Mouse (Mus musculus) CH12.LX (cell line): ENCODE data around the gene Prdm5. TPM values are rescaled to one million over a fixed set of nuclear protein-coding genes. Genes with fewer than 3 reads are reported as not detected.

Source experiments
- DNase-seq: peaks from one replicate; pipeline ENCODE4 v3.0.0-alpha.2; 2013; ENCODE audit errors: extremely low read depth
- H3K27ac ChIP-seq: 2 replicates; pipeline ENCODE4 v1.5.1; 2012; ENCODE audit warnings: low read depth, mild to moderate bottlenecking, control low read depth, moderate library complexity; ENCODE audit not compliant: insufficient read depth
- H3K27me3 ChIP-seq: replicated peaks from 2 replicates; pipeline ENCODE3; 2012; ENCODE audit warnings: inconsistent platforms
- H3K36me3 ChIP-seq, 2 experiments: replicated peaks in 1 of 2; 2 replicates each; pipeline versions ENCODE3 to v1.6.1; 2012; ENCODE audit warnings: inconsistent platforms in 1 of 2, low read length in 1 of 2, mild to moderate bottlenecking in 1 of 2, mixed read lengths in 1 of 2, moderate library complexity in 1 of 2; ENCODE audit not compliant: control insufficient read depth in 1 of 2, insufficient read depth in 1 of 2
- H3K4me1 ChIP-seq, 2 experiments: 2 replicates each; pipeline ENCODE4 v1.6.1; 2012; ENCODE audit warnings: inconsistent platforms in 1 of 2, moderate library complexity in 1 of 2; ENCODE audit not compliant: insufficient read depth in 2 of 2, control insufficient read depth in 1 of 2
- H3K4me2 ChIP-seq: 2 replicates; pipeline ENCODE4 v1.6.1; 2012; ENCODE audit warnings: low read depth, mild to moderate bottlenecking, control low read depth; ENCODE audit not compliant: poor library complexity, insufficient read depth, severe bottlenecking
- H3K4me3 ChIP-seq, 3 experiments: fragments of 150-350 bp in 1 of 3; sonication (generic) in 1 of 3; replicated peaks in 1 of 3; 2 replicates each; pipeline versions ENCODE3 to v1.5.1; 2011 to 2012; ENCODE audit warnings: low read depth in 2 of 3, low read length in 2 of 3, mild to moderate bottlenecking in 2 of 3, moderate library complexity in 2 of 3, control low read depth in 1 of 3, improper control_type of control experiment in 1 of 3, inconsistent platforms in 1 of 3, mixed read lengths in 1 of 3; ENCODE audit not compliant: poor library complexity in 1 of 3
- H3K79me2 ChIP-seq: replicated peaks from 2 replicates; pipeline ENCODE4 v1.6.1; 2012; ENCODE audit warnings: mild to moderate bottlenecking, moderate library complexity; ENCODE audit not compliant: control insufficient read depth, poor library complexity, insufficient read depth, severe bottlenecking; ENCODE audit errors: extremely low read depth
- H3K9ac ChIP-seq: 2 replicates; pipeline ENCODE4 v1.6.1; 2012; ENCODE audit warnings: low read depth, mild to moderate bottlenecking, control low read depth, moderate library complexity; ENCODE audit not compliant: insufficient read depth
- H3K9me3 ChIP-seq: replicated peaks from 2 replicates; pipeline ENCODE3; 2012; ENCODE audit warnings: low read length, inconsistent platforms, mixed read lengths
- BHLHE40 ChIP-seq: IDR thresholded peaks from 2 replicates; pipeline ENCODE4 v1.6.1; 2011; ENCODE audit warnings: mild to moderate bottlenecking, low read depth, low read length, improper control_type of control experiment
- CHD2 ChIP-seq: IDR thresholded peaks from 2 replicates; pipeline ENCODE4 v1.6.1; 2011; ENCODE audit warnings: low read length, improper control_type of control experiment
- CTCF ChIP-seq, 2 experiments: IDR thresholded peaks in 1 of 2; conservative IDR thresholded peaks in 1 of 2; 2 replicates each; pipeline ENCODE4 v1.5.1; 2011 to 2012; ENCODE audit warnings: low read depth in 2 of 2, low read length in 2 of 2, improper control_type of control experiment in 1 of 2, inconsistent platforms in 1 of 2, mild to moderate bottlenecking in 1 of 2, moderate library complexity in 1 of 2
- EP300 ChIP-seq: IDR thresholded peaks from 2 replicates; pipeline ENCODE4 v1.6.1; 2011; ENCODE audit warnings: low read length, improper control_type of control experiment
- ETS1 ChIP-seq: conservative IDR thresholded peaks from 2 replicates; pipeline ENCODE4 v1.6.1; 2012; ENCODE audit warnings: low read depth, mild to moderate bottlenecking, inconsistent platforms, low read length, improper control_type of control experiment, moderate library complexity
- HCFC1 ChIP-seq: IDR thresholded peaks from 2 replicates; pipeline ENCODE4 v1.6.1; 2012; ENCODE audit warnings: low read depth, mild to moderate bottlenecking, inconsistent platforms, low read length, improper control_type of control experiment
- JUND ChIP-seq: conservative IDR thresholded peaks from 2 replicates; pipeline ENCODE4 v1.6.1; 2011; ENCODE audit warnings: low read depth, low read length, improper control_type of control experiment
- KAT2A ChIP-seq: IDR thresholded peaks from 2 replicates; pipeline ENCODE4 v1.6.1; 2012; ENCODE audit warnings: low read length, improper control_type of control experiment, inconsistent platforms; ENCODE audit not compliant: insufficient replicate concordance
- MAX ChIP-seq: IDR thresholded peaks from 2 replicates; pipeline ENCODE4 v1.6.1; 2011; ENCODE audit warnings: low read length, improper control_type of control experiment
- NRF1 ChIP-seq: IDR thresholded peaks from 2 replicates; pipeline ENCODE4 v1.6.1; 2014; ENCODE audit warnings: low read depth, mild to moderate bottlenecking, inconsistent platforms, low read length, improper control_type of control experiment, moderate library complexity
- PAX5 ChIP-seq: IDR thresholded peaks from 2 replicates; pipeline ENCODE4 v1.6.1; 2012; ENCODE audit warnings: low read length, inconsistent platforms, mixed read lengths
- POLR2A ChIP-seq: IDR thresholded peaks from 2 replicates; pipeline ENCODE4 v1.6.1; 2011; ENCODE audit warnings: low read depth, mild to moderate bottlenecking, improper control_type of control experiment, low read length
- POLR2AphosphoS2 ChIP-seq: IDR thresholded peaks from 2 replicates; pipeline ENCODE4 v1.6.1; 2011; ENCODE audit warnings: low read depth, low read length, improper control_type of control experiment
- RAD21 ChIP-seq: IDR thresholded peaks from 2 replicates; pipeline ENCODE4 v1.6.1; 2011; ENCODE audit warnings: low read depth, mild to moderate bottlenecking, low read length, improper control_type of control experiment, moderate library complexity
- RCOR1 ChIP-seq: conservative IDR thresholded peaks from 2 replicates; pipeline ENCODE4 v1.6.1; 2012; ENCODE audit warnings: low read depth, mild to moderate bottlenecking, inconsistent platforms, low read length, improper control_type of control experiment
- TBP ChIP-seq: conservative IDR thresholded peaks from 2 replicates; pipeline ENCODE4 v1.6.1; 2011; ENCODE audit warnings: low read depth, low read length, improper control_type of control experiment
- TCF12 ChIP-seq: IDR thresholded peaks from 2 replicates; pipeline ENCODE4 v1.6.1; 2014; ENCODE audit warnings: low read depth, mild to moderate bottlenecking, inconsistent platforms, low read length, improper control_type of control experiment
- USF2 ChIP-seq: conservative IDR thresholded peaks from 2 replicates; pipeline ENCODE4 v1.6.1; 2011; ENCODE audit warnings: low read depth, low read length, improper control_type of control experiment
- ZNF384 ChIP-seq: IDR thresholded peaks from 2 replicates; pipeline ENCODE4 v1.6.1; 2012; ENCODE audit warnings: low read depth, low read length, improper control_type of control experiment, inconsistent platforms
- dilution Hi-C: fragments of 300-500 bp; cut with MboI; formaldehyde crosslinking; loops from 2 replicates; pipeline ENCODE4 v1.14.3; 2020; ENCODE audit warnings: low sequenced_read_pairs; ENCODE audit not compliant: extremely low pct_unique_long_range_greater_than_20kb, extremely low pct_ligation_motif_present
- in situ Hi-C: fragments of 300-500 bp; cut with MboI; formaldehyde crosslinking; loops from 3 replicates; pipeline ENCODE4 v1.14.3; 2019; ENCODE audit warnings: low sequenced_read_pairs, low pct_ligation_motif_present, low pct_unique_long_range_greater_than_20kb, mixed read lengths
- polyA plus RNA-seq: library from polyadenylated mRNA; unstranded; fragments of >175 nt; gene quantifications from 2 replicates; pipeline ENCODE4 v1.2.1, GENCODE M21; 2012; ENCODE audit warnings: low read depth; ENCODE audit not compliant: insufficient read length
- total RNA-seq, 2 experiments: library from RNA; depleted of rRNA; stranded (reverse); fragments of 300-350 nt in 1 of 2; fragments of >200 nt in 1 of 2; gene quantifications; 2 replicates each; pipeline ENCODE4 v1.2.3; 2012 to 2014

Gene Prdm5
- total and polyA plus RNA-seq, 3 experiments: not detected

- Histone ChIP-seq H3K4me1 (no peaks in the 10 kb centered on the region), H3K4me3 (no peak overlapping the region), H3K4me2 (no peak overlapping the region), H3K36me3 (no peaks in the 10 kb centered on the region), H3K27ac (no peak overlapping the region), H3K27me3 (no peaks in the 10 kb centered on the region)
- no peak for DNase-seq
- dilution Hi-C loops: no loop called here
- no peak for TF ChIP-seq PAX5
- TF ChIP-seq TBP: no peak
- no peak for TF ChIP-seq ZNF384
- TF ChIP-seq POLR2A: no peak
- no peak for TF ChIP-seq HCFC1
- TF ChIP-seq RAD21: no peak
- TF ChIP-seq TCF12: no peak
- TF ChIP-seq, all 38 proteins: peak for 0
- in situ Hi-C loops: no loop called here
- Histone ChIP-seq H3K9ac (no peak overlapping the region), H3K79me2 (no peaks in the 10 kb centered on the region), H3K9me3 (no peaks in the 10 kb centered on the region)
Observed at GRCm38 (mm10) chr6:65834013-65834412, 55.2 kb downstream of the Prdm5 start.

- H3K4me3 ChIP-seq: no peak overlapping the region
- H3K36me3 ChIP-seq: no peaks in the 10 kb centered on the region
- H3K9ac ChIP-seq: no peak overlapping the region
- in situ Hi-C loops: no loop called here
- no peak for DNase-seq
- dilution Hi-C loops: no loop called here
- TF ChIP-seq ZNF384 (no peak), USF2 (no peak), RCOR1 (no peak), EP300 (no peak), PAX5 (no peak), CTCF (conservative IDR thresholded peaks at IDR 0.05 in 1 of 2, IDR thresholded peaks at IDR 0.05 in 1 of 2; ENCODE audit: low read depth in 2 of 2, low read length in 2 of 2) (no peak), NRF1 (no peak)
- peaks cover 0 to 5% of the 10 kb centered on the region in 2 experiments; a peak in 2 of 4 replicates for H3K4me1 ChIP-seq
- H3K79me2 ChIP-seq: no peaks in the 10 kb centered on the region
- no peak overlapping the region for H3K4me2 ChIP-seq
- no peaks in the 10 kb centered on the region for H3K27me3 ChIP-seq
- H3K9me3 ChIP-seq: no peaks in the 10 kb centered on the region
- H3K27ac ChIP-seq: no peak overlapping the region
Observed at GRCm38 (mm10) chr6:65842579-65842978, 63.8 kb downstream of the Prdm5 start.

GRCm38 (mm10) chr6:65849127-65849526, 70.3 kb downstream of the Prdm5 start:
- Histone ChIP-seq H3K4me1 (peaks cover 3% of the 10 kb centered on the region in 2 experiments; a peak in 3 of 4 replicates), H3K36me3 (no peaks in the 10 kb centered on the region), H3K9ac (no peak overlapping the region), H3K79me2 (no peaks in the 10 kb centered on the region), H3K27ac (no peak overlapping the region), H3K9me3 (no peaks in the 10 kb centered on the region), H3K27me3 (no peaks in the 10 kb centered on the region), H3K4me3 (no peak overlapping the region), H3K4me2 (no peak overlapping the region)
- in situ Hi-C loops (no loop called here), dilution Hi-C loops (no loop called here)
- TF ChIP-seq CHD2: no peak
- no peak for TF ChIP-seq EP300
- no peak for TF ChIP-seq RAD21
- TF ChIP-seq HCFC1: no peak
- no peak for TF ChIP-seq POLR2AphosphoS2
- no peak for TF ChIP-seq CTCF (conservative IDR thresholded peaks at IDR 0.05 in 1 of 2, IDR thresholded peaks at IDR 0.05 in 1 of 2; ENCODE audit: low read depth in 2 of 2, low read length in 2 of 2)
- no peak for TF ChIP-seq KAT2A
- TF ChIP-seq MAX: no peak
- TF ChIP-seq BHLHE40: no peak
- no peak for TF ChIP-seq ETS1
- TF ChIP-seq PAX5: no peak
- TF ChIP-seq JUND: no peak
- no peak for DNase-seq
